Mouse (Mus musculus) cerebellum, adult 2 months (tissue): ENCODE measurements around the gene Dscam.

Experiments
- CTCF ChIP-seq: fragments of 200-500 bp; IDR thresholded peaks from 2 replicates; pipeline ENCODE4 v1.5.1; 2011; ENCODE audit warnings: low read depth, mild to moderate bottlenecking, control low read depth, low read length, moderate library complexity, borderline replicate concordance; ENCODE audit not compliant: insufficient read depth
- POLR2A ChIP-seq: fragments of 200-500 bp; IDR thresholded peaks from 2 replicates; pipeline ENCODE4 v1.6.1; 2011; ENCODE audit warnings: low read length, control low read depth, borderline replicate concordance; ENCODE audit not compliant: insufficient read depth

DNA sequence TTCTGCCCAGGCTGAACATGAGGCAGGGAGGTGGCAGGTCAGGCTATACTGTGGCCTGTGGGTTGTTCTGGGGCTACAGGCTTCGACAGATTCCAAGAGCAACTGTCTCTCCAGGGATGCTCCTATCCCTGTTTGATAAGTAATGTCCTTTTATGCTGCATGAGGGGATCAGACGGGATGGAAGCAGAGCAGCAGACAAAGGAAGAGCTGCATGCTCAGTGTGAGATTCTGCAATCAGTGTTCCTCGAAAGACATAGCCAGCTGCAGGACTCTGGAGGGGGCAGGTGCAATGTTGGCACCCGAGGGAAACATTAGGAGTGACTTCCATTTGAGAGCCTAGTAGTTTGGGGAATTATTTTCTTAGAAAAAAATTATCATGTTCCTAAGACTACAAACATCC, 403.0 kb downstream of the Dscam start:
- TF ChIP-seq CTCF (no peak), POLR2A (no peak)
